Mouse (Mus musculus): ENCODE measurements around the gene Gse1.

The Gse1 gene

DNA sequence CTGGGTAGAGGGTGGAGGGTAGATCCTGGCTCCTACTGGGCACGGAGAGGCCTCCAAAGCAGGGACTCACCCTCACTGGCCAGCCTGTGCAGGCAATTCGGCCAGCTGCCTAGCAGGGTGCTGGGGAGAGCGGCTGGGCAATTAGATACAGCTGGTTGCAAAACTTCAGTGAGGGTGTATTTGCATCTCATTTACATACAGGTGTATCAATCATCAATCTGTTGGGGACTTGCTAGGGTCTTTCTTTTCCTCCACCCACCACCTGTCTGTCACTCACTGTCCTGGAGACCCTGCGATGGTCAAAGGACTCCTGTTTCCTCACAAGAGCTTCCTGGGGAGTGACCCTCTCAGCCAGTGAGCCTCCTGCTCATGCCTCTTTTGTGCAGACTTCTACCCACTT lies 148.0 kb downstream of the Gse1 start:
- no peak for DNase-seq (ENCODE audit: low read depth)

DNA sequence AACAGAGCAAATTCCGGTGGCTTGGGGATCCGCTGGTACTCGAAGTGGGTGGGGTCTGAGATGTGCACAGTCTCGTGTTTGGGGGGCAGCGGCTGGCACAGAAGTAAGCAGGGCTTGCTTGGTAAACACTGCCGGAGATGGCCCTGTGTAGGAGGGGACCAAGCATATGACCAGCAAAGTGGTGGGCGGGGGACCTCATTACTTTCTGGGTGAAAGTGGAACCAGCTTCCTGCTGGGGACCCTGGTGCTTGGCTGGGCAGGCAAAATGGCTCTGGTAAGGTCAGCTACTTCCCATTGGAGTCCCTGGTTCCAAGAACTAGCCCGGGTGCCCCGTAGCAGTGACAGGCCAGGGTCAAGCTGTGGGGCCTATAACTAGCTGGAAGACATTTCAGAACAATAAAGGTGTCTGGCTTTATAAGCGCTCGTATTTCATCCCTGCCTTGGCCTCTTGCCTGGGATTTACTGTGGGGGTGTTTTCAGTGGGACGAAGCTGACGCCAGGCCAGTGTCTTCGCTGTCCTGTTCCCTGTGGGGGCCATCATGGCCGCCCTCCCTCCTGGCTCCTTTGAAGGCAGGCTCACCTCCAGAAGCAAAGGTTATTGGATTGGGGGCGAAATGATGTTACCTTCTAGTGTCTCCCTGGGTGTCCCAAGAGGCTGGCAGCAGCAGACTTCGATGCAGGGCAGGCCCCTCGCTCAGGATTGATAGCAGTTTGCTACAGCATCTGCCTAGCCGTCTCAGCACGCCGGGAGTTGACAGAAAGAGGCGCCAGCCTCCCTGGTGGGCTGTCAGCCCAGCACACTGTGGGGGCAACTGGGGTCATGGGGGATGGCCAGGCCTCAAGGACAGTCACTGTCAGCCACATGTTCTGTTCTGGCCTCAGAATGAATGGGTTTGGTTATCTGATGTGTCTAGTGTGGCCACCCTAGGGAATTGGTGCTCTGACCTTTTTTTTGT lies 148.9 kb downstream of the Gse1 start:
- DNase-seq (ENCODE audit: low read depth) = no peak

DNA sequence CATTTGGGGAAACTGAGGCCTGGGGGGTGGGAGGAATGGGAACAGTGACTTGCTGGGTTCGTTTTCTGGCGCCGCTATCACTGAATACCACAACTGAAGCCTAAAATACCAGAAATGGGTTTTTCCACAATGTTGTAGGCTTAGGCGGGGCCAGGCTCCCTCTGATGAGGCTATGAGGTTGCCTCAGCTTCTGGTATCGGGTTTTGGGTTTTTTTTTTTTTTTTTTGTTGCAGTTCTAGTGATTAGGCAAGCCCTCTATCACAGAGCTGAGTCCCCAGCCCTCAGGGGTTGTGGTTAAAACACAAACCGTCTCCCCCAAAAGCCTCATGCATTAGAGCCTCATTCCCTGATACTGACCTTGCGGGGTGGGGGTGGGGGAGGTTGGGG lies 149.5 kb downstream of the Gse1 start:
- DNase-seq (ENCODE audit: low read depth) = no peak

DNA sequence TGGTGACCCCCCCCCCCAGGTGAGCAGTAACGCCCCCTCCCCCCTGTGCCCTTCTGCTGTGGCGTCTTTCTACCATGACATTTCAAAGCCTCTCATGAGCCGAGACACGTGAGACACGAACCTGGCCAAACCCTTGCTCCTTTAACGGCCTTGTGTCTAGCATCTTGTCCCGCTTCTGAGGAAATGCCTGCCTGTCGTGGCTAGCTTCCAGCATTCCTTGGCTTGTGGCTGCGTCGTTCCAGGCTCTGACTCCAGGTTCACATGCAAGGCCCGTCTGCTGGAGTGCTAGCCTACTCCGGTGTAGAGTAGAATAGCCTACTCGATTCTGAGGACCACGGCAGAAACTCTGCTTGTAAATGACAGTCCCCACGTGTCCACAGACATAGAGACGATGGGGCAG lies 150.1 kb downstream of the Gse1 start:
- DNase-seq (ENCODE audit: low read depth) = no peak

DNA sequence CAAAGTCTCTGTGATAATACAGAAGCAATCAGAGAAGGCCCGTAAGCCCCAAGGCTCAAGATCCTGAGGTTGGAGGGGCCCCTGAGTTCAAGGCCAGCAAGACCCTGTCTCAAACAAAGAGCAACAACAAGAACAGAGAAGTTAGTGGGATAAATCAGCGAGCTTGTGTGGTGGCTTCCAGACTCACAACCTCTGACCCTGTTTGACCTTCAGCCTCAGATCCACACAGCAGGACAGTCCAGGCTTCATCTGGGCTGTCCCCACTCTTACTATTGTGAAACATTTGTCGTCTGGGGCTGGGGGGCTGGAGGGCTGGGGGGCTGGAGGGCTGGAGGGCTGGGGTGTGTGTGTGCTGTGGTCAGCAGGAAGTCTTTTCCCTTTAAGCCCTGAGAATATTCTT lies 150.8 kb downstream of the Gse1 start:
- no peak for DNase-seq (ENCODE audit: low read depth)

DNA sequence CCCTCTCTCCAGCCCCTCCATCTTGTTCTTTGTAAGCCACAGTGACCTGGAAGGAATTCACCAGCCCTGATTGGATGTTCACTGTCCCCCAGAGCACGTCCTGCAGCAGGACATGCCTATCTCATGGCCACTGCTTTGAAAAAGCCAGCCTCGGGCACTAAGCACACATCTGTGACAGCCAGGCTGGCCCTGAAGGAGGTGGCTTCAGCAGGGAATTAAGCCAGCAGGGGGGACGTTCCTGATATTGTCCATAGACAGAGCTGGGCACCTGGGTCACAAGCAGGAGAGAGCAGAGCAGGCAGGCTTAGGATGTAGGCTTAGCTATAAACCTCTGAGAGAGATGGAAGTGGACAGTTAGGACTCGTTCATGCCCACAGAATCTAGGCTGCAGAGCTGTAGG lies 153.6 kb downstream of the Gse1 start:
- DNase-seq (ENCODE audit: low read depth) = no peak

DNA sequence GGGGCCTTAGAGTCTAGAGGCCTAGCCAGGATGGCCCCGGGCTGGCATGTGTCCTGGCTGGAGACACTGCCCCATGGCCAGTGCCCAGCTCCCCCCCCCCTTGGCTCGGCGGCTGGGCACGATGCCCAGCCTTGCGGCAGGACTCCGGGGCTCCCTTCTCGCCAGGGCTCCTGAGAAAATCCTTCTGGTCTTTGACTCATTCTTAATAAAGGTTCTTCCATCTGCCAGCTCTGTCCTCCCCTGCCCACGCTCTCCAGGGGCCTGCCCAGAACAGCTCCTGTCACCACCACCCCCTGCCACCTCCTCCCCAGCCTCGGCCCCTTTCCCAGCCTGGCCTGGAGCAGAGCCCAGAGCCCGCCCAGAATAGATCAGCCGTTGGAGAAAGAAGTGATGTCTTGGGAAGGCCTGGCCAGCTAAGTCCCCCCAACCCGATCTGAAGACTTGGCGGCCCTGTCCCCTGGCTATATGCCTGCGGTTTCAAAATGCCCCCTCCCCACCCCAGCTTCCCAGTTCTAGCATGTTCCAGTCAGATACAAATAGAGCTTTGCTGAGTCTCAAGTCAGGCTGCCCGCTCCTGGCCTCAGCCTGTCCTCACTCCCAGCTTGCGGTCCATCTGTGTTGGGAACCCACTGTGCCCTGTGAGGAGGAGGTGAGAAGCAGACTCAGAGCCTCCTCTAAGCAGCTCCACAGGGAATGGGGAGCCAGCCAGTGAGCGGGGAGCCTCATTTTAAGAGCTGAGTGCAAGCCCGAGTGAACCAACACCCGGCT lies 154.4 kb downstream of the Gse1 start:
- no peak for DNase-seq (ENCODE audit: low read depth)

DNA sequence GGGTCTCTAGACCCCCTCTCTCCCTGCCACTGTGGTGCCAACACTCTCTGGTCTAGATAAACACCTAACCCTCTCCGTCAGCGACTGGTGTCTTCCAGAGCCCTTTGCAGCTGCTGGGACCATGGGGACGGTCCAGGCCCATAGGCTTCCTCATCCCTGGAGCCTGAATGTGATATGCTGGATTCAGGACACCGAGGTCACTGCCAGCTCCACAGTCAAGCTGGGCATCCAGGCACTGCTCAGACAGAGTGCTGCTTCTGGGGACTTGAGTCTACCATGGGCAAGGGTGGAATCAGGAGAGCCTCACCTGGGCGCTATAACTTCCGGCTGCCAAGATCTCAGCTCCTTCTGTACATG lies 154.9 kb downstream of the Gse1 start:
- DNase-seq (ENCODE audit: low read depth) = no peak

DNA sequence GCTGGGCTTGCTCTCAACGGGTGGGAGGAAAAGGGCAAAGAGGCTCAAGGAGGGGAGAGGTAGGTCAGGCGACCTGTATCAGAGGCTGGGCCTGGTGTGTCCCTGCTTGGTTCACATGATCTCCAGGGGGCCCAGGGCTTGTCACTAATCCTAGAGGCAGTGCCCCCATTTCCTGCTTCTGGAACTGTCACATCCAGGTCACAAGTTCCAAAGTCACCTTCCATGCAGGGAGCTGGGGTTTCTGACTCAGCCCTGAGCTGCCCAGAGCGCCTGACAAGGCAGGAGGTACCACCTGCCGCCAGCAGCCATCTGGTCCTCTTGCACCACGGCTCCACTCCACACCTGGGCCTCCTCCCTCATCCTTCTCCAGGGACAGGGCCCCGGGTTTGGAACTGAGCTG lies 155.5 kb downstream of the Gse1 start:
- no peak for DNase-seq (ENCODE audit: low read depth)

DNA sequence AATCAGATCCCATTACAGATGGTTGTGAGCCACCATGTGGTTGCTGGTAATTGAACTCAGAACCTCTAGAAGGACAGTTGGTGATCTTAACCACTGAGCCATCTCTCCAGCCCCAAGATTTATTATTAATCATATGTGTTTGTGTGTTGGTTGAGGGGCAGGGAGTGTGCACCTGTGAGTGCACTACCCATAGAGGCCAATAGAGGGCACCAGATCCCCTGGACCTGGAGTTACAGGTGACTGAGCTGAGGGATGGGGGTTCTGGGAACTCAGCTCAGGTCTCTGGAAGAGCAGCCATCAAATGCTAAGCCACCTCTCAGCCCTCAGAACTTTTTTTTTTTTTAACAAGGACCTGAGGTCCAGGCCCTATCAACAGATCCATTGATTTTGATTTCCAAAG lies 156.5 kb downstream of the Gse1 start:
- DNase-seq (ENCODE audit: low read depth) = no peak

DNA sequence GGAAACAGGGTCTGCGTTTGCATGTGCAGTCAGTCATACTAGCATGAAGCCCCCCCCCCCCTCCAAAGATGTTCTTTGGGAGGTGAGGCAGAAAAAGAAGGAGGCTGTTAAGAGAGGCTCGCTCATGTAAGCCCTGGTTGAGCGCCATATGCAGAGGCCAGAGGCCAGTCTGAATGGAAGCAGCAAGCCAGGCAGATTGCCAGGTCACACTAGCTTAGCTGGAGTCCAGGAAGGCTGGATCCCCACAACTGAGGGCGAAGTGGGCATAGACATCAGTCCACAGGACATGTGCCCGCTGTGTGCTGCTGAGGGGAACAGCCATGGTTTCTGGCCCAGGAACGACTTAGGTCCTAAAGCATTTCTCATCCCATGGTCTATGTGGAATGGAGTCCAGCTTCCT lies 160.0 kb downstream of the Gse1 start:
- no peak for DNase-seq (ENCODE audit: low read depth)

DNA sequence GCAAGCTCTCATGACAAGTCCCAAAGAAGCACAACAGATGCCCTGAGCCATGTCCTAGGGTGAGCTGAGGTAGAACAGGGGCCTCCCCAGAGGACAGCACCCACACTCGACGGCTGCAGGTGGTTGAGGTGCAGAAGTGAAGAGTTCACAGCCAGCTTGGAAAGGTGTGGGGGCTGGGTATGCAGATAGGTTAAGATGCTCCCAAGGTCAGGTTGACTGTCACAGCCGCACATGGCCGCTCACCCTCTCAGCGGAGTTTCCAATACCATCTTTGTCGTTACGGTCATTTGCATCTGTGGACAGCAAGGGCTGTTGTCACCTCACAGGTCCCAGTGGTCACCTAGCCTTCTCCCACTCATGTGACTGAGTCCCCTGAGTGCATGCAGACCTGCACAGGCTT lies 162.3 kb downstream of the Gse1 start:
- no peak for DNase-seq (ENCODE audit: low read depth)

DNA sequence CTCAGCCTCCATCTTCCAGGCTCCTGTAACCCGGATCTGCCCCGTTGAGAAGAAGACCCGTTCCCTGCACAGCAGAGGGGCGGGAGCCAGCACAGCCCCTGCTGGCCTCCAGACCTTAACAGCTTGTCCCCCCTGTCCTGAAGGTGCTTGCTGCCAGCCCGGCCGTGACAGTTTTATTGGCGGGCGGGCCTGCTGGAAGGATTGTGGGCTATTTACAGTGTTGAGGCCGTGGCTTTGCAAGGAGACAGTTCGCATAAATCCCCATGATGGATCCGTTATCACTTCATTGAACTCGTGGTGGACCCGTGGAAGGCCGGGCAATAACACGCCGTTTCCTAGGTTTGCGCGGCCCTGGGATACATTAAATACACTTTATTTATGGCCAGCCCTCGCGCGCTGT lies 163.6 kb downstream of the Gse1 start:
- DNase-seq (ENCODE audit: low read depth) = no peak

DNA sequence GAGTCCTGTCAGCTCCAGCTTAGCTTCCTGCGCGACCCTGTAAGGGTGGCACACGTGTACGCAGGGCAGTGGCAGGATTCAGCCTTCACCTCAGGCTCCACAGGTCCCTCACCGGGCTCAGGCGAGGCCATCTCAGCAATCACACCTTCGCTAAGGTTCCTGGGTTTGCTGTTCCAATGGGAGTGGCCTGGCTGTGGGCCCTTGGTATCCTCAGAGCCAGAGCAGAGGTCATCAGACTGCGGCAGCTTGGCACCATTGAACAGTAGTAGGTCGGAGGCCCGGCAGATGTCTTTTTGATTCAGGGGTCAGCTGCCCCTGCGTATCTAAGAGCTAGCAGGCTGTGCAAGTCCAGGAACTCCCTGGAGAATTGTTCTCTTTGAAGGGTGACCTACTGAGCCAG lies 164.8 kb downstream of the Gse1 start:
- no peak for DNase-seq (ENCODE audit: low read depth)

DNA sequence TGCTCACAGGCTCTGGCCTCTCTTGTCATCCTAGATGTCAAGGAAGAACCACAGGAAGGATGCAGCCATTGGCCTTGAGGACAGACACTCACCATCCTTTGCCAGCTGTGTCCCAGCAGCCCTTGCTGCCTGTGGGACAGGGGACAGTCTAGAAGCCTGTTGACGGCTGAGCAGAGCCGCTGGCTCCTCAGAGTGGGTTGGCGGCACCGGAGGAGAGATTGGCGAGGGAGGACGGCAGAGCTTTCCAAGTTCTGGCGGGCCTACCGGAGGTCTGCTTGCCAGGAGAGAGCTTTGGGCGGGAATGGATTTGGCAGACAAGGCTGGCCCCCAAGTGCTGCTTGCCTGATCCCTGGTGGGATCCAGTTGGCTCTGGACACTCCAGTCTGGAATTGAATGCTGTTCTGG lies 165.6 kb downstream of the Gse1 start:
- no peak for DNase-seq (ENCODE audit: low read depth)

DNA sequence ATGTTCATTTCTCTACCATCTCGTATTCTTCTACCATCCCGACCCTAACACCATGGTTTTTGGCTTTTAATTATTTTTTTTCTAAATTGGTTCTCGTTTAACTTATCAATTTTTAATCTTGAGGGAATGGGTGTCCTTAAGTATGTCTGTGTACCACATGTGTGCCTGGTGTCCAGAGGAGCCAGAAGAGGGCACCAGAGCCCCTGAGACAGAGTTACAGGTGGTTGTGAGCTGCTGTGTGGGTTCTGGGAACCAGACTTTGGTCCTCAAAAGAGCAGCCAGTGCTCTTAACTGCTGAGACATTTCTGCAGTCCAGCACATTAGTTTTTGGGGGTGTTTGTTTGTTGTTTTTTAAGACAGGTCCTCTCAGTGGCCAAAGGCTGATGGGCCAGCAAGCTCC lies 167.6 kb downstream of the Gse1 start:
- DNase-seq (ENCODE audit: low read depth) = no peak

DNA sequence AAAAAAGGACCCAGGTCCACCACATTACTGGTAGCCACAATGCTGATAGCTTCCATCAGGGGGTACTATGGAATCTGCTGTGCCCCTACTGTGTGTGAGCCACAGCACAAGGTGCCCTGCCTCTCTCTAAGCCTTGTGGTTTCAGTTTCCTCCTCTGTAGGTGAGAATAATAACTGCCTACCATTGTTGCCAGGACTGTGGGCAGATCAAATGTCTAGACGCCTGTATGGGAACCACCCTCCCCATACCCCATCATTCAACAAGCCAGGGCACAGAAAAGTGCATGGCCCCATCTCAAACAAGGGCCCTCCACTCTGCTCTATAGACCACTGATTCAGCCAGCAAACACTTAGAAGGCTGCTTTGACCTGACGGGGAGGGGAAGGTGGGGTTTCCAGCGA lies 168.5 kb downstream of the Gse1 start:
- DNase-seq (ENCODE audit: low read depth) = no peak

DNA sequence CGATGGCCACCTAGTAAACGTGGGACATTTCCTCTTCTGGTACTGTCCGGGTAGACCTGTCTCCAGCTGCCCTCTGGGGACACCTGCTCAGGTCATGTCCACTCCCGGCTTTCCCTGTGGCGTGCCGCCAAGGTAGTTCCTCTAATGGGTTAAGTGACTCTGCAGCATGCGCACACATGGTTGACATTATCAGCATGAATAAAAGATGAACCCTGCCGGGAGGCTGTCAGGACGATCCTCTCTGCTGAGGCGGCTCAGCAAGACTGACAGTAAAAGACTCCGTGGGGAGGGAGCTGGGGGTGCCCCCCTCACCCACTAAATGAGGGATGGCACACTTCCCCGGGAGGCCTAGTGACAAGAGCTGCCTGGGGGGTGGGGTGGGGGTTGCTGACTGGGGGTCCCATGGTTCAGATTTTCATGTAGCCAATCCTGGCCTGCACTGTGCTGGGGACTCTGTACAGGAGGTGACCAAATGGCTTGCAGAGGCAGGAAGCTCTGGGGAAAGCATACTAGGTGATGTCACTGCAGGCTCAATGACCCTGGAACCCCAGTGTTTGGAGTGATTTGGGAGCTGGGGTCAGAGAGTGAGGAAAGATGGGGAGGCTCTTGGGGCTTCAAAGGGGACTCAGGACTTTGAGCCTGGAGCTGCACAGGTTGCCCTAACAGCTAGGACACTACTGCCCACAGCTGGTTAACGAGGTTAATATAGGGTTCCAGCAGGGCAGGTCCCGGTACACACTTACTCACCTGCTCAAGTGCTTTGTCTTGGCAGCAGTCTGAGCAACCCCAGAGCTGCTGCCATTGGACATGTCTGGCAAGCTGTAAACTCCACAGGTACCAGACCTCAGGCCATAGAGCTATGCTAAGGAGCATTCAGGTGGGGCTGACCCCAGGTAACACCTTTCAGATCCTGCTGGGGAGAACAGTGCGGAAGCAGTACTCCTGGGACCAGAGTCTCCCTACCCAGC lies 169.5 kb downstream of the Gse1 start:
- DNase-seq (ENCODE audit: low read depth) = no peak

DNA sequence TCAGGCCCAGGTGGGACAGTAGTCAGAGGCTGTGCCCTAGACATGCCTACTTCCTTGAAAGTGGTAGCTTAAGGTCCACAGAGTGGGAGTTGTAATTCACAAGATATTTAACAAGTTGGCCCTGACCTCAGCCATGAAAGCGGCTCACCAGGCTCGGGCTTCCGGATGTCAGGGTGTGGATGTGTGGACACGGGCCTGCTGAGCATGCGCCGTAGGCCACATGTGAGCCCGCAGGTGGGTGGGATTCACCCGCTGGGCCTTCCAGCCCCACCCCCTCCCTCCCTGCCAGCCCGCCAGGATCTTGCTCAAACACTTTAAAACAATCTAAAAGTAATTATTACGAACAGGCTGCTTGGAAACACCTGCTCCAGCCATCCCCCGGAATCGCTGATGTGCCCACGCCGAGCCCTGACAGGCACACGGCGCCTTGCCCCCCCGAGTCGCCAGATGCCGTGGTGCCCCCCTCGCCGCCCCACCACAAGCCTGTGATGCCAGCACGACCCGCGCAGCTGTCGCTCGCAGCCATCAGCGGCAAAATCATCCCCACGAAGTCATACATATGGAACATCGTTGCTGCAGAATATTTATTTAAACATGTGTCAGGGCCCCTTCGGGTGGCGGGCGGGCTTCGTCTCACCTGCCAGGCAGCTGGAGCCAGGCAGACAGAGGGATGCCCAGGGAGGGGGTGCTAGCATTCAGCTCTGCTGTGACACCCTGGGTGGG lies 171.1 kb downstream of the Gse1 start:
- DNase-seq (ENCODE audit: low read depth) = no peak

DNA sequence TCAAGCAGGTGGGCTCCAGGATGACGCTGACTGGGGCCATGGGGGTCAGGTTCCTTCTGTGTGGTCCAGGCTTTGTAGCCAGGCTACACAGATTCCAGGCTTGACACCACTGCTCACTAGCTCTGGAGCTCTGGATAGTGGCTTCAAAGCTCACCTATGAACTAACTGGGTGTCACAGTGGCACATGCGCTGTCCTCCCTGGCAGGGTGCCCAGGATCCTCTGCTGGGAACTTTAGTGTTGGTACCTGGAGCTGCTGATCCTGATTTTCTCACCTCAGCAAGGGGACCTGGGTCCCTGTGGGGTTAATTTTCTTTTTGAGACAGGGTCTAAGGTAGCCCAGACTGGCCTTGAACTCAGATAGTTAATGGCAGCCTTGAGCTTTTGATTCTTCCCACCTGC lies 173.0 kb downstream of the Gse1 start:
- DNase-seq (ENCODE audit: low read depth) = no peak

DNA sequence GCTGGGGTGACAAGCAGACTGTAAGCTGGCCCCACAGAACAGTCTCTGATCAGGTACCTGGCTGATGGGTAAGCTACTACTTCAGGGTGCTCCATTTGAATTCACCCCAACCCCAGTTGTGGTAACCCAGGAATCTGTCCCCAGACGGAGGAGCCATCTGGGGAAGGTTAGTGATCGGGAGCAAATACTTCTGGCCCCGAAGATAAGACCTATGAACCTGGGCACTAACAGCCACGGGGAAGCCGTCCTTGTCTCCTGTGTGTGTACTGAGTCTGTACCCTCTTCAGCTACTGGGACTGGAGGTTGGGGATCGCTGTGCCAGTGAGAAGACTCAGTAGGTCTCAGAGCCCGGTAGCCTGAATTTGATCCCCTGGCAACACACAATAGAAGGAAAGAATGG lies 173.5 kb downstream of the Gse1 start:
- DNase-seq (ENCODE audit: low read depth) = no peak

Measured in c-Kit-positive CD71-negative TER-119-negative erythroid progenitor cells, embryonic 14.5 days (primary cell).